Mouse (Mus musculus): Measurements from ENCODE around the gene Btbd2. TPM values are rescaled to one million over a fixed set of nuclear protein-coding genes. Genes with fewer than 3 reads are reported as not detected.

Gene Btbd2
- total RNA-seq, 2 experiments from 2014 or later: 91.7 to 92.7 TPM

DNA sequence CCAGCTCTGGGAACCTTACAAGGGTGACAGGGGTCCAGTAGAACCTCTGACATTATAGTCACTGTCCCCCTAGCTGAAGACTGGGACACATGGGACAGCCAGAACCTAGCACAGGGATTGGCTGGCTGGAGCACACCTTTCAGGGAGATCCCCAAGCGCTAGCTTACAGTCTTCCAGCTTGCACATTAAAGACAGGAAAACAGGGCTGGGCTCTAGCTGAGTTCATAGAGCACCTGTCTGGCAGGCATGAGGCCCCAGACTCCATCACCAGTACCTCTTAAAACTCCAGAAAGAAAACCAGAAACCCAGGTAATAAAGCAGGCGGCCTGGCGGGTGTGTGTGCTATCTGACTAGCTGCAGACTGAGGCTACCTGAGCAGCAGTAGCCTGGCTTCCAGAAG lies 16.8 kb upstream of the Btbd2 start:
- intact Hi-C loops (cut with DNase I): loop anchor here (2.0 kb wide), 1 partner anchor 17 kb away; the partner anchor contains the start of gene Btbd2
- DNase-seq (ENCODE audit: low spot score in 2 of 2): no peak

DNA sequence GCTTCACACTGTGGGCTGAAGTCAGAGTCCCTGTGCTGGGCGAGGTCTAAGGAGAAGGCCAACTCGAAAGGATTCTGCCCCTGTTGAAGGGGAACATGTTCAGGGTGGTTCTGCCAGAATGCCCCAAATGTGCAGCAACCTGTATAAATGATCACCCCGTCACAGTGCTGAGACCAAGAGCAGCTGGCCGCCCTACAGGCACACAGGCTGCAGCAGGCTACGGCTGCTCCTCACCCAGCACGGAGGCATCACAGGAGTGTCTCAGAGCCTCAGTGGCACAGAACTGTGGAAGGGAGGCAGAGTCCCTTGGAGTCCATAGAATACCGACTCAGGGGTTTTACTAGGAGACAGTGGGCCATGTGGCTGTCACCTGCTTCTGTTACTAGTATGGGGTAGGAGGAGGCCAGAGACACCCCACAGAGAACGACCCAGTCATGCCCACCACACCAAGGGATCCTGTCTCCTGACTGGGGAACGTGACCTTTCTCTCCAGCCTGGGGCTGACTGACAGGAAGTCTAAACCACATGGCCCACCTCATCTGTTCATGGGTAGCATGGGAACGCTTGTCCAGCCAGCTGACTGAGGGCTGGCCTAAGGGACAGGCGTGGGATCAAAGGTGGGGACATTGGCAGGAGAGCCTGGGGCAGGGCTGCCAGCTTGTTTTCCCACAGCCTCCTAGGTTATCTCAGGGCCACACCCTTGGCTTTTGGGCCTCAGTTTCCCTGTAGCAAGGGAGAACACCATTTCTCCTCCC lies 15.2 kb upstream of the Btbd2 start:
- DNase-seq (ENCODE audit: low spot score in 2 of 2): no peak
- intact Hi-C loops (cut with DNase I): no loop called here

GRCm38 (mm10) chr10:80671251-80671650 lies 14.4 kb upstream of the Btbd2 start:
- intact Hi-C loops (cut with DNase I): no loop called here
- no peak for DNase-seq (ENCODE audit: low spot score in 2 of 2)

DNA sequence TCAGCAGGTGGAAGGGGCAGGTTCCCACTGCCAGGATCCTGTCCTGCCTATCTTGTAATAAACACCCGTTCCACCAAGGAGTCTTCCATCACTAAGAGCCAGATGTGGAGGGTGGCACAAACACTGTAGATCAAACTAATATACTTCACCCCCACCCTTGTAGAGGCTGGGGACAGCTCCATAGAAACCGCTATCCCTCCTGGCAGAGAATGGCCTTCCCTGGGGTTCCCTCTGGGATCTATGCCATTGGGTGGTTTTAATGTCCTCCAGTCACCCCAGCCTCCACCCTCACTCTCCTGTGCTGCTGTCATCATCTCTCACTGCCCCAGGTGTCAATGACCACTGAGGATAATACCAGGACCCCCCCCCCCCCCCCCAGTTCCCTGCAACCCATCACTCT lies 13.7 kb upstream of the Btbd2 start:
- no peak for DNase-seq (ENCODE audit: low spot score in 2 of 2)
- intact Hi-C loops (cut with DNase I): no loop called here

DNA sequence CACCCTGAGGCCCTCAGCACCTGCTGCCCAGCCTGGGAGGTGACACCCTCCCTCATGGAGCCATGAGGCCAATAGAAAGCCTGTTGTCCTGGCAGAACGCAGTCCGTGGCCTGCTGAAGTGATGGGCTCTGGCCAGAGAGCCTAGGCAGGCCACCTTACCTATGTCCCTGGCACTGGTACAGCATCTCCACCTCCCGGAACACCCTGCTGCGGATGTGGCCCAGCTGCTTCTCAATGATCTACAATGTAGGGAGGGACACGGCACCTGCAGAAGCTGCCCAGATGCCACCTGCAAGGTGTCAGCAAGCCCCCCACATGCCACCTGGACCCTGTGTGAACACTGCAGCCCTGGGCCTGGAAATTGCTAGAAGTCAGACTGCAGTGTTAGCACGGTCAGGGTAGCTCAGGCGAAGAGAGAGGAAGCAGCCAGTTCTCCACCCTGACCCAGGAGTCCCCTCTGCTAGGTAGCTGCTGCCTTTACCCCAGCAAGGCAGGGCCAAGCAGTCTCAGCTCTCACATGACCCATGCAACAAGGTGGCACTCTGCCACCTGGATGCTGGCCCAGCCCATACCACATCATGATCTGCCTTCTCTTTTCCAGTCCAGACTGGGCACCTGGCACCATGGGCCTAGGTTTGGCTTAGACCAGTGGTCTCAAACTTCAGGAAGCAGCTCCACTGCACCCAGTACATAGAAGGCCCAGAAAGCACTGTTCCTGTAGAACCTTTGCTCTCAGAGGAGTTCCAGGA lies 13.0 kb upstream of the Btbd2 start:
- DNase-seq (ENCODE audit: low spot score in 2 of 2): no peak
- intact Hi-C loops (cut with DNase I): no loop called here

DNA sequence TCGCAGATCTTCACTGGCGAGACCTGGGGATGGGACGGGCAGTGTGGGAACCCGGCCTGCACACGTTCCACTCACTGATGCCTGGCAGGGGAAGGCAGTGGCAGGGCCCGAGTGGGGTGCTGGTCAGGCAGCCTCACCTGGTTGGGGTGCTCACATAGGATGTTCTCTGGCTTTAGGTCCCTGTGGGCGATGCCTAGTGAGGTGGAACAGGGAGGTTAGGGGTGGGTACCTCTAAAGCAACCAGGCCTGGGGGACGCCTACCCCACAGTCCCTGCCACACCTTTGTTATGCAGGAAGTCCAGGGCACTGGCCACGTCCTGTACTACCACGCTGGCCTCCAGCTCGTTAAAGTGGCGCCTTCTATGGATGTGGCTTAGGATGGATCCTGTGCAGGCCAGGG lies 12.1 kb upstream of the Btbd2 start:
- no peak for DNase-seq (ENCODE audit: low spot score in 2 of 2)
- intact Hi-C loops (cut with DNase I): no loop called here

- intact Hi-C loops (cut with DNase I): no loop called here
- DNase-seq (ENCODE audit: low spot score in 2 of 2): no peak
These were observed 11.7 kb upstream of the Btbd2 start for GRCm38 (mm10) chr10:80668614-80669013.

- DNase-seq (ENCODE audit: low spot score in 2 of 2): no peak
- intact Hi-C loops (cut with DNase I): no loop called here
These were observed 10.1 kb upstream of the Btbd2 start for GRCm38 (mm10) chr10:80666837-80667412.

- DNase-seq (ENCODE audit: low spot score in 2 of 2): no peak
- intact Hi-C loops (cut with DNase I): no loop called here
These were observed 9.3 kb upstream of the Btbd2 start for GRCm38 (mm10) chr10:80665981-80666733.

DNA sequence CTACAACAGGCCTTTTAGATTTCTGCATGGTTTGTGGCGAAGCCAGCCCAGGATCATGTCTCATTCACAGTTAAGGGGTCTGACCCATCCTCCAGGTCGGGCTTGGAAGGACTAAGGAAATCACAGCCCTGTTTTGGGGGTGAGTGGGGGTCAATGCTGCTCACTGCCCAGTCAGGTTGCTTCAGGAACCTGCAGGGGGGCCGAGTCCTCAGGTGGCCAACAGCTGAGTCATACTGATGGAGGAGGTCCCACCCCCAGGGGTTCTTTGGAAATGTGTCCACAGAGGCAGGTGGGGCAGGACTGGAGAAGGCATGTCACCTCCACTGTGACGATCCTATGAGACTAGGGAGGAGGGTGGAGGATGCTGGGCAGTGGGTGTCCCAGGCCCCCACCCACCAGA lies 8.6 kb upstream of the Btbd2 start:
- no peak for DNase-seq (ENCODE audit: low spot score in 2 of 2)

DNA sequence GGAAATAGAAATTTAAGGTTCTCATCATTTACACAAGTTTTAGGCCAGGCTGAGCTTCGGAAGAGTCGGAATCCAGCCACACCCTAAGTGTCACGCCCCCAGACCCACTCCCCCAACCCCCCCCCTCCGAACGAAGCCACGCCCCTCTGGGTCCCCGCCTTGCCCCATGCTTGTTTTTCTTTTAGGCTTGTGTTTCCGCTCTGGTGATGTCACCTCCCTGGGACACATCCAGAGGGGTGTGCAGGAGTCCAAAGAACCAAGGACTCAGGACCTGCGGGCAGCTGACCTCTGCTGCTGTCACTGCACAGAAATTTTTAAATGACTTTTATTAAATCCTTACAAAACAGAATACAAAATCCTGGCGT lies 8.1 kb upstream of the Btbd2 start:
- no peak for DNase-seq (ENCODE audit: low spot score in 2 of 2)
- intact Hi-C loops (cut with DNase I): no loop called here

More for the DNA sequence above, 8.6 kb upstream of the Btbd2 start:
- intact Hi-C loops (cut with DNase I): no loop called here

DNA sequence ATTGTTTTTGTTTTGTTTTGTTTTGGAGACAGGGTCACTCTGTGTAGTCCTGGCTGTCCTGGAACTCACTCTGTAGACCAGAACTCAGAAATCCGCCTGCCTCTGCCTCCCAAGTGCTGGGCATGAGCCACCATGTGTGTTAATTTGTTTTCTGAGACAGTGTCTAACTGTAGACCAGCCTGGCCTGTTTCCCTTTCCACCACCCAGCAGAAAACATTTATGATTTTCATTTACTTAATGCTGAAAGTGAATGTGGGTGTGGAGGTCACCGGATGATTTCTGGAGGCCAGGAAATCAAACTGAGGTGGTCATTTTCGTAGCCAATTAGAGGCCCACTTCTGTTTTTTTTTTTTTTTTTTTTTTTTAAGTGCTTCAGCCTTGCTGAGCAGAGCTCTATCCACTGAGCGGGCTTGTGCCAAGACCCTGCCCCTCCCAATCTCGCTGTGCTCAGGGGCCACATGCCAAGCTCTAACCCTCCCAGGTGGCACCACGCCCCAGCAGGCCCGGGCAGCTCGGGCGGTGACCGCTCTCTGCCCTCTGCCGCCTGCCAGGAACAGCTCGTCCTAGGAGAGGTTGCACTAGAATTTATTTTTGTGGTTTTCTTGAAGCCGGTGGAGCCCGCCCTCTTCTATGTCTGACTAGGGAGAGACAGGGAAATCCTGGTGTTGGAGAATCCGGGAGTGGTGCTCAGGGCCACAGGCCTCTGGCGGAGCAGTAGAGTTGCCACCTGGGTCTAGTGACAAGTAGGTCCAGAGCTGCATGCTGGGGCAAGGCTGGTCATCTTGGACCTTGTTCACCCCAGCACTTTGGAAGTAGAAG lies 7.5 kb upstream of the Btbd2 start:
- peak in 1 of 2 experiments; percentile 46 for DNase-seq (ENCODE audit: low spot score in 2 of 2)
- intact Hi-C loops (cut with DNase I): no loop called here

DNA sequence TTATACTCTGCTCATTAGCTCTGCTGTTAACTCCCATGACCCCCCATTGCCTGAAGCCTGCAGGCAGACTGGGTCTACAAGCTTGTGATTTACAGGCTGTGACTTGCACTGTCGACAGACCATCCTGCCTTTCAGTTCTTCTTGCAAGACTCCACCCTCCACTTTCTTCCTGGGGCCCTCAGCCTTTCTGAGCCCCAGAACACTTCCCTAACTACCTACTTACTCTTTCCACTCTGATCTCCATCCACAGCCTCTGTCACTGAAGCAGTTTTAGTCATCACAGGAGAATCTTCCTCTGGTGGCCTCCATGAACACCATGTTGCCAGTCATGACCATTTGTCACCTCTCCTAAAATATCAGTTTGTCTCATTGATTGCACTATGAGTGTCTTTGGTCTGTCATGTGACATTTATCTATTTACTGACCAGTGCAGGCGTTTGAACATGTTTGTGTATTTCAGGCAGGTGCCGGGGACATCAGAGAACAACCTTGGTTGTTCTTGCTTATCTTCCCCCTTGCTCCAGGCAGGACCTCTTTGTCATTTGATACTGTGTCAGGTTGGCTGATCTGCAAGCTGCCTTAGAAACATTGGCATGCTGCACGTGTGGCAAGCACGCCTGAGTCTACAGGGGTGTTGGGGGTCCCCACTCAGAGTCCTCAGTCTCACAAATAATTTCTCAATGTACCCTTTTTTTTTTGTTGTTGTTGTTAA lies 6.8 kb upstream of the Btbd2 start:
- intact Hi-C loops (cut with DNase I): no loop called here
- no peak for DNase-seq (ENCODE audit: low spot score in 2 of 2)

DNA sequence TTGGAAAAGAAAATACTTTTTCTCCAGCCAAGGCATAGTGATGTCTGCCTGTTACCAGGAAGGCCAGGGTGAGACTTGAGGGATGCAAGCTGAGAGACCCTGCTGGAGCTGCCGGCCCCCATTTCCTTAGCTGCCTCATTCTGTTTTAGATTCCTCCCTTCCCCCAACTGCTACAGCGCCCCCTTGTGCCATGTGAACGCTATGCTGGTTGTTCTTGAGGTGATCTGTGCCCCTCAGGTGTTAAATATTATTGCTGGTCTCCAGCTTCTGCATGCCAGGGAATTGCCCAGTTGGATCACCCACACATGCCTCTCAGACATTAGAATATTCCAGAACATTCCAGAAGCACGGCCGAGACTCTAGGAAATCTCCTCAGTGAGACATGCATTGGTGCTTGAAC lies 4.3 kb upstream of the Btbd2 start:
- intact Hi-C loops (cut with DNase I): no loop called here
- DNase-seq (ENCODE audit: low spot score in 2 of 2): no peak

- intact Hi-C loops (cut with DNase I): loop anchor here (1.0 to 5.0 kb wide), 3 partner anchors 29 to 82 kb away; partner anchors contain the start of genes Csnk1g2 and Klf16
- DNase-seq (ENCODE audit: low spot score in 2 of 2): peak; percentile 76 to 78
These were observed 2.3 kb upstream of the Btbd2 start for GRCm38 (mm10) chr10:80659213-80659612.

- DNase-seq (ENCODE audit: low spot score in 2 of 2): no peak
- intact Hi-C loops (cut with DNase I): loop anchor here (1.0 to 5.0 kb wide), 3 partner anchors 29 to 82 kb away; partner anchors contain the start of genes Csnk1g2 and Klf16
These were observed 2.0 kb upstream of the Btbd2 start for GRCm38 (mm10) chr10:80658841-80659202.

GRCm38 (mm10) chr10:80658194-80658840 lies 1.4 kb upstream of the Btbd2 start:
- no peak for DNase-seq (ENCODE audit: low spot score in 2 of 2)
- intact Hi-C loops (cut with DNase I): loop anchor here (5.0 kb wide), 2 partner anchors 36 to 81 kb away; partner anchors contain the start of genes Csnk1g2 and Klf16

All from left cerebral cortex, postnatal 25 days (tissue).